Mouse (Mus musculus): Measurements from ENCODE around the gene Wbp11. TPM values are rescaled to one million over a fixed set of nuclear protein-coding genes. Genes with fewer than 3 reads are reported as not detected.
A peak's percentile ranks its signal among the peaks of the same experiment; 100 is the strongest.

Wbp11 gene
- total RNA-seq, 2 experiments from 2014 or later = 120 to 128 TPM

DNA sequence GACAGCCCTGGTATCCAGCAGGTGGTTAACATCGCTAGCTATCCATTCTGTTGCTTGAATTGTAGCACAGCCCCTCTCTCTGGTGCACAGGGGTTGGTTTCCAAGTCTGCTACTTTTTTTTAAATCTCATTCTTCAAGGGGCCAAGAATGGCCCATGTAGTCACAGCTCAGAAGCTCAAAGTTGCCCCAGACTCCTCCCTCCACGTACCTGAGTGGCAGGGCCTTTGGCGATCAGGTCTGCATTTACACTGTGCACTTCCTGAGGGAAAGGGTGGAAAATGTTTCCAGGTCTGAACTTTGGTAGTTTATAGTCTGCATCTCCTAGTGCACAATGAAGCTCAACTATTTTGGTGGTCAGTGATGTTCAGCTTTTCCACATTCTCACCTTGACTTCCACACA is 19.2 kb upstream of the Wbp11 start:
- DNase-seq (ENCODE audit: low spot score in 2 of 2) = no peak
- intact Hi-C loops (cut with DNase I) = no loop called here

DNA sequence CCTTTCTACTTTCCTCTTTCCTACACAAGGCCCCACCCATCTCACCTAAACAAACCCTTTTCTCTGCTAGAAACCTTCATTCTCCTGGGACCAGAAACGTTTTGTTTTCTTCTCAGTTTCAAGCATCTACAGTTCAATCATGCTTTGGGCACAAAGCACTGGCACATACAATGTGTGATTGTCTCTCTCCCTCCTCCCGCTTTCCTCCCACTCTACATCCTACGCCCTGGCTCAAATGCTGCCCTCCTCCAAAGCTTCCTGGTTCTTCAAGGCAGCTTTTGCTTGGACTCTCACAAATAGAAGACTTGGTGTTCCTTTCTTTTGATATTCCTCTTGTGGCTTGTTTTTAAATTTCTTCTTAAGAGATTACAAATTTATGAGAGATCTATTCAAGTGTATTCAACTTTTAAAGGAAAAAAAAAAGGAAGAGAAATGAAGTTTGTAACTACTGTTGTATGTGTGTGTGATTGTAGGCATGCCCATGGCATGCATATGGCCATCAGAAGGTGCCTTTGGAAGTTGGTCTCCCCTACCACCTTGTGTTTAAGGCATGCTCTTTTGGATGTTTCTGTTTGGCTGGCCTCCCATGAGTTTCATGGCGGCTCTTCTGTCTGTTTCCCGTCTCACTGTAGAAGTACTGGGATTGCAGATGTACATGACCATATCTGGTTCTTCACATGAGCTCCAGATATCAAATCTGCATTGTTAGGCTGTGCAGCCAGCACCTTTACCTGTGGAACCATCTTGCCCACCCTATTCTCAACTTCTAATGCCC is 17.9 kb upstream of the Wbp11 start:
- intact Hi-C loops (cut with DNase I) = no loop called here
- DNase-seq (ENCODE audit: low spot score in 2 of 2) = no peak

DNA sequence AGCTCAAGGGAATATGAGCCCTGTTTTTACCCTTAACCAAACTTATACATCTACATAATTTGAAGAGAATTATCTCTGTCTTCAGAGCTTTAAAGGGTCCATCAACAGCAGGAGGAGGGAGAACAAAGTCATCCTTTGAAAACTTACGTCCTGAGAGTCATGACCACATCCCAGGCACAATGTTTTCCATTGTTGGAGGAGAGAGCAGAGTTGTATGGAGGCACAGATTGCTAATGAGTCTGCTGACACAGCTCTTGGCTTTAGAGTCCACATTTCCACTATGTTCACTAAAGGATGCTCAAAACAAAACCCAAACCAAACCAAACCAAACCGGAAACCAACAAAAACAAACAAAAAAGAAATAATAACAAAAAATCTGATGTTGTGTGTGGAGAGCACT is 16.9 kb upstream of the Wbp11 start:
- intact Hi-C loops (cut with DNase I) = no loop called here
- no peak for DNase-seq (ENCODE audit: low spot score in 2 of 2)

DNA sequence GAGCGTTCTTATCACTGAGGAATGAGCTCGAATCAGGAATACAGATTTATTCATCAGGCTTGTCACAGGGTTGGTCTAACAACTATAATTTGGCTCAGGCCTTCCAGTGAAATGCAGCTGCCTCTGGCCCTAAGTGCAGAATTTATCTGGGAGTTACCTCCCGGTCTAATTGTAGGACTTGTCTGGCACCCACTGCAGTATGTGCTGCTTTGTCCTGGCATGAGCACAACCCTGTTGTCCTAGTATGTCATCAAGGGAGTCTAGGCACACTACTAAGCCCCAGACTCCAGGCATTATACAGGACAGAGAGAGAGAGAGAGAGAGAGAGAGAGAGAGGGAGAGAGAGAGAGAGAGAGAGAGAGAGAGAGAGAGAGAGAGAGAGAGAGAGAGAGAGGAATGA is 9.3 kb upstream of the Wbp11 start:
- no peak for DNase-seq (ENCODE audit: low spot score in 2 of 2)
- intact Hi-C loops (cut with DNase I) = no loop called here

DNA sequence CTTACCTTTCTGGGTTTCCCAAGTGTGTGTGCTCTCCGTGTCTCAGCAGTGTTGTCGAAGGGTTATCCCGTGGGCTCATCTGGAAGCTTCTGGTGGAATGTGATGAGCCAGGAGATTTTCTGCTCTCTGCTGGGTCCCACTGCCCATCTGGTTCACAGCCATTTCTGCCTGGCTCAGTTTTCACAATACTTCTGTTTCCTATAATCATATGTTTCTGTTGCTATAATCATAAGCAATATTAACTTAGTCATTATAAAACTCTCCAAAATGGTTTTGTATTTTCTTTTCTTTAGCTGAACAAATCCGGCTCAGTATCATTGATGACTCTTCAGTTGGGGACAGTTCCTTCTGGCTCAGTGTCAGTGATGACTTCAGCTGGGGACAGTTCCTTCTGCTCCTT is 7.3 kb upstream of the Wbp11 start, which contains the start of gene Smco3:
TSS of gene Smco3 (minus strand) at position 101 of the 400 bp plus-strand sequence.
- DNase-seq (ENCODE audit: low spot score in 2 of 2) = no peak
- intact Hi-C loops (cut with DNase I) = no loop called here

DNA sequence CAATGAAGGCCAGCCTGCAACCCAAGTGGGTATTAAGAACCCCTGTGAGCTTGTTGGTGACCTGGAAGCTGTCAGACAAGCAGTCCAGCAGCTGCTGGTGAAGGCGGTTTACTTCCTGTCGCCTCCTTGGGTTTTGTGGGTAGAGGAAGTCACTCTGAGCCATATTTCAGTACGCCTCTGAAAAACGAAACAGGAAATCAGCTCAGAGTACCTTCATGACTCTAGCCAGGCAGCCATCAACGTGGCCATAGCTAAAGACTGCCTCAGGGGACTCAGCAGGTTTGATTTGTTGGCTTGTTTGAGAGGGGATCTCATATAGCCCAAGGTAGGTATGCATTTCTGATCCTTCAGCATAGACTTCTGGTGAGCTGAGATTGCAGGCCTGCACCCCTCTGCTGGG is 3.7 kb upstream of the Wbp11 start:
- no peak for DNase-seq (ENCODE audit: low spot score in 2 of 2)
- intact Hi-C loops (cut with DNase I) = no loop called here

DNA sequence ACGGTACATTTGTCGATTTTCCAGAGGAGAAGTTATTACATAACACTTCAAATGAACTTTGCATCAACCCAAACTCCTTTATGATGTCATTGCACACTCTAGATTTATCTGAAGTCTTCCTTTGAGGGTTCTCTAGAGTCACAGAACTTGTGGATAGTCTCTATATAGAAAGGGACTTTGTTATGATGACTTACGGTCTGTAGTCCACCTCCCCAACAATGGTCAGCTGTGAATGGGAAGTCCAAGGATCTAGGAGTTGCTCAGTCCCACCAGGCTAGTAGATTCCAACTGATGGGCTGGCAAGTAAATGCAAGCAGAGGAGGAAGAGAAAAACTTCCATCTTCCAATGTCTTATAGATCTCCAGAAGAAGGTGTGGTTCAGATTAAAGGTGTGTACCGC is 648 bp upstream of the Wbp11 start:
- no peak for DNase-seq (ENCODE audit: low spot score in 2 of 2)
- intact Hi-C loops (cut with DNase I) = no loop called here

DNA sequence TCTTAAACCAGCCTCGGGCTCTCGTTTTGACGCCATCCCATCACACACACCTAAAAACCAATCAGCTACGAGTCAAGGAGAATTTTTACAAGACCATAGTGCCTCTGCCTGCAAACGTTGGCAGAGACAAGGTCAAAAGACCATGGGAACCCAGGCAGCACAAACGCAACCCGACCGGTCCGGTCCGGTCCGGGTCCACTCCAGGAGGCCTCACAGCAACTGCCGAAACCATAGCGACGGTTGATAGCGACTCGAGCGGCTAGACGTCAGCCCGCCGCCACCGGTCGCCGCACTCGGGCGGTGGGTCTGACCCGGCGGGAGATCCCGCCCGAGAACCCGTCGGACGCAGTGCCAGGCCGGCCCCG is 535 bp downstream of the Wbp11 start, which contains the start of gene BC049715:
TSS of gene BC049715 (plus strand) at position 111 of the 365 bp plus-strand sequence.
- no peak for DNase-seq (ENCODE audit: low spot score in 2 of 2)
- intact Hi-C loops (cut with DNase I) = no loop called here

DNA sequence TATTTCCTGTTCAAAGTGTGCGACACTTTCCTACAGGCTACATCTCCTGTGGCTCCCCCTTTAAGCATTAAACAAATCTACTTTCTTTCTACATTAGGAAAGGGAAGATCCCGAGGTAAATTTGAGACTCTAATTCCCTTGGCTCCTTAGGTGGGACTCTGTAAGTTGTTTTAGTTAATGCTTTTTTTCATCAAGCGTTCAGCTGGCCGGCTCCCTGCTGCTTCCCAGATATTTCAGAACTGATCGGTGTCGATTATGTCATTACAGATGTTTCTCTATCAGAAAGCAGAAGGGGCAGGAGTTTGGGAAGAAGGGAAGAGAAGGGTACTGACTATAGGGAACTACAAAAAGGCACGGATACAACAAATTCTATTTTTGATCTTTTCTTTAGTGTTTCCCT is 917 bp downstream of the Wbp11 start:
- DNase-seq (ENCODE audit: low spot score in 2 of 2) = no peak
- intact Hi-C loops (cut with DNase I) = no loop called here

DNA sequence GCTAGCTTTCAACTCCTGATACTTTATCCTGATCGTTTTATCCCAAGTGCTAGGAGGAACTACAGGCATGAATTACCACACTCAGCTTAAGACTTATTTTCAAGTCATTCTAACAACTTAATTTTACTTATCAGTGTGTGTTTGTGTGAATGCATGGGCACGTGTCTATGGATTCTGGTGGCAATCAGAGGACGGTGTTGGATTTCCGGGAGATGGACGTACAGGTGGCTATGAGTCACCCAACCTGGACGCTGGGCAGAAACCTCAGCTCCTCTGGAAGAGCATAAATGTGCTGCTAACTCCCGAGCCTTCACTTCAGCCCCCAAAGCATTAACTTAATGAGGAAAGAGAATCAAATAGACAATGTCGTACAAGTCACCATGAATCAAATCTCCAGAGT is 3.0 kb downstream of the Wbp11 start:
- intact Hi-C loops (cut with DNase I) = no loop called here
- no peak for DNase-seq (ENCODE audit: low spot score in 2 of 2)

DNA sequence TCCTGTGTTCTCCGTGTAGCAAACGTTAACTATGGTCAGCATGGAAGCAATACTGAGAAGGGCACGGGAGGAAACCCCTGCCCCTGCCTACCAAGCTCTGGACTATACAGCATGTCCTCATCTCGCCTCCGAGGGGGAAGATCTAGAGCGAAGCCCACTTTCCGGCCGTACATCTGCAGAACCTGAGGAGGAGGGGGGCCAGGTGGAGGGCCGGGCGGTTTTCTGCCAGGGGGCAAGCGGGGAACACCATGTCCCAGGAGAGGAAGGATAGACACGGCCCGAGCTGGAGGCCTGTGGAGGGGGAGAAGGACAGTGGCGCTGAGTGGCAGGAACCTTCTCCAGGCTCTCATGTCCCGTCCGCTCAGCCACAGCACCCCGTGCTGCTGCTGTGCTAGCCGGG is 6.9 kb downstream of the Wbp11 start:
- intact Hi-C loops (cut with DNase I) = no loop called here
- DNase-seq (ENCODE audit: low spot score in 2 of 2) = no peak

DNA sequence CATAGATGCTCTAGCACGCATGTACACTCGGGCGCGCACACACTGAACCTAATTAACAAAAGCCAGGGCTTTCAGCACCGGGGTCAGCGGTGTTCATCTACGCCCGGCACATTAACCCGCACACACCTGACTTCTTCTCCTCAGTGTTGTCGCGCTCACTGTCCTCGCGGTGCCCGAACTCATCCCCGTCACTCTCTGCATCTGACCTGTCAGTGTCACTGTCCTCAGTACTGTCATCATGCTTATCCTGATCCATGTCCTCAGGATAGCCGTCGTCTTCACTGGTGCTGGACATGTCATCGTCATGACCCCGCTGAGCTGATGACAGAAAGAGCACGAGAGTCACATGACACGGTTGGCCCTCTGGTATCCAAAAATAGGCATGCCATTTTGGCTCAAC is 7.7 kb downstream of the Wbp11 start:
- no peak for DNase-seq (ENCODE audit: low spot score in 2 of 2)
- intact Hi-C loops (cut with DNase I) = no loop called here

DNA sequence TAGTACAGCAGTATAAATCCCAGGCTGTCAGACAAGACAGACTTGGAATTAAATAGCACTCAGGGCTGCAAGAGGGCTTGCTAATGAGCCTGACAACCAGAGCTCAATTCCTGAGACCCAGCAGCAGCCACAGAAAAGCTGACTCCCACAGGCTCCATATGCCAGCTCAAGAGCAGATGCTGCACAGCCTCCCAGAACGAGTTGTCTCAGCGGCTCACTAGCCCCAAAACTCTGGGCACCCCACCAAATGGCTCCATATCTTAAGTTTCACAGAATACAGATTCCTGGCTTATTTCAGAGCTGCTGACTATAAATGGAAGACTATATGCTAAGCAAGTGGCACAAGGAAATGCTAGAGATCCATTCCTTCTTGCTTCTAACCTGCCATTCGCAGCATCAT is 10.5 kb downstream of the Wbp11 start:
- DNase-seq (ENCODE audit: low spot score in 2 of 2) = peak; percentile 85 to 94
- intact Hi-C loops (cut with DNase I) = no loop called here

DNA sequence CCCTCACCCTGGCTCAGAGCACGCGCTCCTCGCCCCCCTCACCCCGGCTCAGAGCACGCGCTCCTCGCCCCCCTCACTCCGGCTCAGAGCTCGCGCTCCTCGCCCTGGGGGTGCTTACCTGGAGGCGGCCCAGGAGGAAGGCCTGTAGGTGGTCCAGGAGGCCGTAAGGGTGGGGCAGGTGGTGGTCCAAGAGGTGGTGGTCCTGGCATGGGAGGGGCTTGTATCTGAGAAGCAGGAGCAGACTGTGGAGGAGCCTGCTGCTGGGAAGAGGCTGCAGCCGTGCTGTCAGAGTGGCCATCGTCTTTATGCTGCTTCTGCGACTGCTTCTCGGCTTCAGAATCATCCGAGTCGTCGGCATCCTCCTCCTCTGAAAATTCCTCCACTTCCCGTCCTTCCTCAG is 11.2 kb downstream of the Wbp11 start:
- intact Hi-C loops (cut with DNase I) = no loop called here
- DNase-seq (ENCODE audit: low spot score in 2 of 2) = no peak

DNA sequence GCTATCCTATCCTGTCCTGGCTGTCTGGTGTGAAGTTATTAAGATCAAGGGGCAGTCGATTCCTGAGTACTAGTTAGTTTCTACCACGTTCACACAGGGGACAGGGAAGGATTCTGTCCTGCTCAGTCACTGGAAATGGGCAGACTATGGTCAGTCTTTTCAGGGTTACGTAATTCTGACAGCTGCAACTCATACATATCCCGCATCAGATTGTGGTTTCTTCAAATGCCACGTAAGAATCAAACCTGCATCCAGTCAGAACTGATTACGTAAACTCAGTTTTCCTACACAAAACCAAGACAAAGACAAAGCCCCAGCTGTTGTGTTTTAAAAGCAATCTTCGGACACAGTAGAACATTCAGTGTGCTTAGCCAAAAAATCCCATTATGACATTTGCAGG is 12.7 kb downstream of the Wbp11 start:
- intact Hi-C loops (cut with DNase I) = no loop called here

DNA sequence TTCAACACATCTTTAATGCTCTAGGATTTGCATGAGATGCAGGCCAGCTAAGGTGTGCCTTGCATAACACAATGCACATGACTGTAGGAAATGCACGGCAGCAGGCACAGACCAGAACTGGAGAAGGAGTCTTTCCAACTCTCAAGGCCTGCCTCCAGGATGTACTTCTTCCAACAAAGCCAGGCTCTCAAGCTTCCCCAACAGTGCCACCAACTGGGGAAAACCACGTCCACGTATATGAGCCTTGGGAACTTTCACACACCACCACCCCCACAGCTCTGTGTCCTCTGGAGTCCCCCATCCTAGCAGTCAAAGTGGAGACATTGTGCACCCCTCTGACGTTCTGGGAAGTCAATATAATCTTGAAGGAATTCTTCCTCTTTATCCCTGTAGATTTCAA is 14.9 kb downstream of the Wbp11 start:
- intact Hi-C loops (cut with DNase I) = no loop called here
- DNase-seq (ENCODE audit: low spot score in 2 of 2) = peak in 1 of 2 experiments; percentile 55

More for the DNA sequence above, 12.7 kb downstream of the Wbp11 start:
- DNase-seq (ENCODE audit: low spot score in 2 of 2) = no peak

DNA sequence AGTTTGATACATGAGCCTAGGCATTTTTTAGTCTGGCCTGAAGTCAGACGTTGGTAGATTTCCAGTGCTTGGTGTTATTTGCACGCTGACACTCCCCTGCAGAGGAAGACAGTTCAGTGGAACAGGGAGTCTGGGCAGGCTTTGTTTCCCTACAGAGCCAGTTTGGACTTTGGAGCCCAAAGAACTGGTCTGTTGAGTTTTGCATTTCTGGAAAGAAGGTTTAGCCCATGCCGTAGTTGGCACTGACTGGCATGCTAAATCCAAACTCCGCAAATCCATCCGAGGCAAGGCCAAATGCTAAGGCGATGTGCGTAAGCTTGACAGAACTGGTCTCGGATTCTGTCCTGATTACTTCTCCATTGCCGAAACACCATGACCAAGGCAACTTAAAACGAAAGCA is 16.8 kb downstream of the Wbp11 start:
- no peak for DNase-seq (ENCODE audit: low spot score in 2 of 2)
- intact Hi-C loops (cut with DNase I) = no loop called here

DNA sequence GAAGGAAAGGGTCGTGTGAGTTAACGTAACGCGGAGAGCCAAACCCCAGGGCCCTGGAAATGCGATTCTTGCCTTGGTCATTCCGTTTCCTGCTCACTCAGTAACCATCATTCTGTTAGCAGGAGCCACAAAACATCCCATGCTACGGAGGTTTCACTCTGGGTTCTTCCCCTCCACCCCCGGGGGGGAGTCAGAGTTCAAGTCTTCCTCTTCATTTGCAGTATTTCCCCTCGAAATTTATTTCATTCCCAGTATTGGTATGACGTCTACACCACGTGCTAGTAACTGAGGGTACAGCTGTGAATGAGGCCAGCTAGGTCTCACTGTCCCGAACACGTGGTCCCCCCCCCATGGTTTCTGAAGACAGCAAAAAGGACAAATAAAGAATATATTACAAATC is 18.4 kb downstream of the Wbp11 start:
- no peak for DNase-seq (ENCODE audit: low spot score in 2 of 2)
- intact Hi-C loops (cut with DNase I) = no loop called here

DNA sequence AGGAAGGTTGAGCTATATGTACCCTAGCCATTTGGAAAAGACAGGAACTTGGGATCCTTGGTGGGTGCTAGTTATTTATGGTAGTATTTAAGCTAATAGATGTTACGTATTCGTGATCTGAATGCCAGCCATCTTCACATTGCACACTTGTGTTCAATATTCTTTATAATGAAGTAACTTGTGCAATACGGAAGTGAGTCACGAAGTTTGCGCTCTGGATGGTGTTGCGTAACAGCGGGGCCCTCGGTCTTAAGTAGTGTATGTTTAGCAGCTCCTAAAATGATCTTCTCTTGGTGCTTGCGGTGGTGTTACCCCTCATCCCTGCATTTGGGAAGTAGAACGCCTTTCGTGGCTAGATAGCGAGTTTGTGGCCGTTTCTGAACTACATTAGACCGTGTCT is 19.0 kb downstream of the Wbp11 start:
- intact Hi-C loops (cut with DNase I) = no loop called here
- DNase-seq (ENCODE audit: low spot score in 2 of 2) = peak in 1 of 2 experiments; percentile 28

DNA sequence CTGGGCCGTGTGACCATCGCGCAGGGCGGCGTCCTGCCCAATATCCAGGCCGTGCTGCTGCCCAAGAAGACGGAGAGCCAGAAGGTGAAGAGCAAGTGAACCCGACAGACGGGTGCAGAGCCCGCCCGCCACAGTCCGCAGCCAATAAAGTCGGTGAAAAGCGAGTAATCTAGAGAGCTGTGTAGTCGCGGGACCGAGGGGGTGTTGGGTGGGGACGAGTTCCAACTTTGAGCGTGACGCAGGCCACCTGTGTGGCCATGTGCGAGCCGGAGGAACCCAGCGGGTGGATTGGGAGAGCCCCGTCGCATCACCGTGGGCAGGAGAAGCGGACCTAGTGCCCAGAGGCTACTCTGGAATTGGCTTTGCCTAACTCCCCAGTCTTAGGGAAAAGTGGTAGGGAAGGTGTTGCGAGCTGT is 19.4 kb downstream of the Wbp11 start:
- peak; percentile 45 to 60 for DNase-seq (ENCODE audit: low spot score in 2 of 2)
- intact Hi-C loops (cut with DNase I) = no loop called here

DNA sequence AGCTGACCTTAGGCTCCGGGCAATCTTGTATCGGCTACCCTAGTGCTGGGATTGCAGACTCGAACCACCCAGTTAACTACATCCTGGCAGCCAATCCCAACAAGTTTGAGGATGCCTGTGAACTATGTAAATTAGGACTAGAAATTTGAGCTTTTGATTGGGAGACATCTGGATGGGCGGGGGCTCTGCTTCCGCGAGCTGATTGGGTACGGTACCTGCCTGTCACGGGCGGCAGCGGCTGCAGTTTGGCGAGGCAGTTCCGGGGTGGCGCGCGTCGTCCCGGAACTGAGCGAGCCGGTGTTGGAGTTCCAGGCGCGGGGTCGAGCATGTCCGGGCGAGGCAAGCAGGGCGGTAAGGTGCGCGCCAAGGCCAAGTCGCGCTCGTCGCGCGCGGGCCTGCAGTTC is 20.0 kb downstream of the Wbp11 start, which contains the start of gene H2afj:
TSS of gene H2afj (plus strand) at position 231 of the 404 bp plus-strand sequence.
- intact Hi-C loops (cut with DNase I) = no loop called here
- DNase-seq (ENCODE audit: low spot score in 2 of 2) = peak; percentile 98

Data from left cerebral cortex, postnatal 14 days (tissue).